Mouse (Mus musculus) mouse embryonic stem cell (cell line): ENCODE measurements around the gene Pi4ka.
"Not testable (repeated sequence)": the region's sequence is repeated elsewhere in the genome, so short reads cannot be mapped to it uniquely, and the experiment has no call there.

ENCODE experiments used
- in situ Hi-C, 2 experiments: fragments of 300-500 bp; cut with MboI; formaldehyde crosslinking; loops; 1 replicate in 1 of 2; 3 replicates in 1 of 2; pipeline ENCODE4 v1.14.3; 2019 to 2020; ENCODE audit warnings: low sequenced_read_pairs in 2 of 2, low pct_unique_long_range_greater_than_20kb in 1 of 2, mixed read lengths in 1 of 2; ENCODE audit not compliant: unreplicated experiment in 1 of 2

Gene Pi4ka

GRCm38 (mm10) chr16:17249135-17249534 lies 157.0 kb downstream of the Pi4ka start:
- in situ Hi-C loops = no loop called here

GRCm38 (mm10) chr16:17247727-17248126 lies 158.4 kb downstream of the Pi4ka start:
- in situ Hi-C loops = no loop called here

GRCm38 (mm10) chr16:17244996-17245395 lies 161.1 kb downstream of the Pi4ka start:
- in situ Hi-C loops = no loop called here

GRCm38 (mm10) chr16:17243731-17244130 lies 162.4 kb downstream of the Pi4ka start:
- in situ Hi-C loops = no loop called here

- in situ Hi-C loops = no loop called here
Measured at GRCm38 (mm10) chr16:17239409-17239808, 166.7 kb downstream of the Pi4ka start.

GRCm38 (mm10) chr16:17237634-17238033 lies 168.5 kb downstream of the Pi4ka start:
- in situ Hi-C loops = no loop called here

GRCm38 (mm10) chr16:17234916-17235665 lies 171.0 kb downstream of the Pi4ka start:
- in situ Hi-C loops = no loop called here

GRCm38 (mm10) chr16:17234499-17234895 lies 171.6 kb downstream of the Pi4ka start:
- in situ Hi-C loops = no loop called here

- in situ Hi-C loops = no loop called here
Measured at GRCm38 (mm10) chr16:17233702-17234498, 172.2 kb downstream of the Pi4ka start.

- in situ Hi-C loops = no loop called here
Measured at GRCm38 (mm10) chr16:17232794-17233701, 173.1 kb downstream of the Pi4ka start, which contains the start of gene Hic2. TSS of gene Hic2 (plus strand) at chr16:17233572.

- in situ Hi-C loops = not testable (repeated sequence)
Measured at GRCm38 (mm10) chr16:17231523-17231922, 174.6 kb downstream of the Pi4ka start.
